Mouse (Mus musculus) fibroblast of lung, adult 2 months (primary cell): ENCODE measurements around the gene Eml4.

ENCODE experiments used
- DNase-seq: peaks from one replicate; pipeline ENCODE4 v3.0.0-alpha.2; 2011; ENCODE audit warnings: low read depth

Gene Eml4

DNA sequence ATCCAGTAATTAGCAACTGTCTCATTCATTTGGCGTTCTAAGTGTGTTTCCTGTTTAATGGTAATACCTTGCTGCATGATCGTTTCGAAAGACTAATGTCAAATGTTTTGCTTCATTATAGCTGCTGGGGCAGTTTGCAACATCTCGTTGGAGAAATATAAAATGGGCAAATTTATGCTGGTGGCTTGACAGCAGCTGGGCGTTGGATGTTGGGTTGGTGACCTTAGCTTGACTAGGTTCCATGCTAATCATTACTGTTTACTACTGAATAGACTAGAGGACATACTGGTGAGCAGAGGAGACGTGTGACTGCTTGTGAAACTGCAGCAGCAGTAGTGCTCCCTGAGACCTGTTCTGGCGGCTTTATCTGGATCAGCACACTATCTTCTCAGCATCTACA lies 6.5 kb upstream of the Eml4 start:
- no peak for DNase-seq

DNA sequence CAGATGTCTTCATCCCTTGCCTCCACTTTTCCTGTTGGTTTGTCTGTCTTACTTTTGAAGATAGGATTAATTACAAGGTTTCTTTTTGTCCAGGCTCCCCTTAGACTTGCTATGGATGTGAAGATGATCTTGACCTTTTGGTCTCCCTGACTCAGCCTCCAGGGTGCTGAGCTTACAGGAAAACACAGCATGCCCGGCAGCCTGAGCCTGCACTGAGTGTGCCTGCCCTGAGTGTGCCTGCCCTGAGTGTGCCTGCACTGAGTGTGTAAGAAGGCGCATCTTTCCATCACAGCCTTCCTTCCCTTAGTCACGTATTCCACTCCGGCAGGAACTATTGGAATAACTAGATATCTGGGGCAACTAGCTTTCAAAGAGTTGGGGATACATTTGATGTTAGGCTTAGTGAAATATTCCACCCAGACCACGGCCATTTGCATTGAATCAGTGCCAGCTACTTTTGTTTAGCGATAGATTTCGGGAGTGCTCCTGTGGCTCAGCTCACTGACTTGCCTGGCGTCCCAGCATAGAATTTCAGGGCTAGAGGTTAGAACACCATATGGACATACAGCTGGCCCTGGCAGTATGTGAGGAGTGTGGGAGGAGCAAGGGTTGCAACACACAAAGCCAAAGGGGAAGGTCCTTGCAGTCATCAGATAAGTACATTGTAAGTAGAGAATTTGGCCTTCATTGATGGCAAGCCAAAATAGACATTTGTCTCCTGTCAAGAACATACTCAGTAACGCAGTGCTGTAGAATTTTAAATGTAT lies 2.5 kb upstream of the Eml4 start:
- no peak for DNase-seq

DNA sequence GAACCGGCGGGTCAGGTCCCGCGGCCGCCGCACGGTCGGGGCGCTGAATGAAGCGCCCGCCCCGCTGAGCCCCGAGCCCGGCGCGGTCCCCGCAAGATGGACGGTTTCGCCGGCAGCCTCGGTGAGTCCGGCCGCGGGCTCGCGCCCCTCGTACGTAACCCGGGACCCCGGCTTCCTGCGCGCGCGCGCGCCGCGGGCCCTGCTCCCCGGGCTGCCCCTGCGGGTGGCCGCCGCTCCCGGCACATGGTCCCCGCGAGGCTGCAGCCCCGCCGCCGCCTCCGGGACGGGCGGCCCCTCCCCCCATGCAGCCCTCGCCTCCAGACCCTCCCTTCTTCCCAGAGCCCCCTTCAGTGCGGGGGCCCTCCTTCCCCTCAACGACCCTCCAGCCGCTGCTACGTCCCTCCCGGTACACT lies 394 bp downstream of the Eml4 start:
- DNase-seq: no peak

GRCm38 (mm10) chr17:83351601-83352413 lies 1.1 kb downstream of the Eml4 start:
- DNase-seq: no peak

- DNase-seq: no peak
These were observed 1.7 kb downstream of the Eml4 start for GRCm38 (mm10) chr17:83352456-83352855.

- DNase-seq: no peak
These were observed 2.3 kb downstream of the Eml4 start for GRCm38 (mm10) chr17:83353011-83353410.

DNA sequence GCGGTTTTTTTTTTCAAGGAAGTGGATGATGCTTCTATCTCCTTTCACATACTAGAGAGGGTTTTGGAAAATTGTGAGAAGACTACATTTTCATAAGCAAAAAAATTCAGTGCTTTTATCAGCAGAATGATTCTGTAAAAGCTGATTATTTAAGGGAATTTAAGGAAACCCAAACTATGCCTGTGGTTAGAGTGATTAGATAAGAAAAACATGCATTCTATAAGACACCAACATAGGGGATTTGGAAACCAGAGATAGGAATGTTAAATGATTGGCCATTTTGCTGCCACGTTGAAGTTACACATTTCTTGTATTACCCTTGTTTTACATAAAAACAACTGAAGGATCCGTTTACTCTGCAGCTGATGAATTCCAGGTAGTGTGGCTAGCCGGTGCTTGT lies 2.7 kb downstream of the Eml4 start:
- DNase-seq: no peak

- no peak for DNase-seq
These were observed 4.8 kb downstream of the Eml4 start for GRCm38 (mm10) chr17:83355481-83355880.

GRCm38 (mm10) chr17:83359934-83360333 lies 9.2 kb downstream of the Eml4 start:
- no peak for DNase-seq

DNA sequence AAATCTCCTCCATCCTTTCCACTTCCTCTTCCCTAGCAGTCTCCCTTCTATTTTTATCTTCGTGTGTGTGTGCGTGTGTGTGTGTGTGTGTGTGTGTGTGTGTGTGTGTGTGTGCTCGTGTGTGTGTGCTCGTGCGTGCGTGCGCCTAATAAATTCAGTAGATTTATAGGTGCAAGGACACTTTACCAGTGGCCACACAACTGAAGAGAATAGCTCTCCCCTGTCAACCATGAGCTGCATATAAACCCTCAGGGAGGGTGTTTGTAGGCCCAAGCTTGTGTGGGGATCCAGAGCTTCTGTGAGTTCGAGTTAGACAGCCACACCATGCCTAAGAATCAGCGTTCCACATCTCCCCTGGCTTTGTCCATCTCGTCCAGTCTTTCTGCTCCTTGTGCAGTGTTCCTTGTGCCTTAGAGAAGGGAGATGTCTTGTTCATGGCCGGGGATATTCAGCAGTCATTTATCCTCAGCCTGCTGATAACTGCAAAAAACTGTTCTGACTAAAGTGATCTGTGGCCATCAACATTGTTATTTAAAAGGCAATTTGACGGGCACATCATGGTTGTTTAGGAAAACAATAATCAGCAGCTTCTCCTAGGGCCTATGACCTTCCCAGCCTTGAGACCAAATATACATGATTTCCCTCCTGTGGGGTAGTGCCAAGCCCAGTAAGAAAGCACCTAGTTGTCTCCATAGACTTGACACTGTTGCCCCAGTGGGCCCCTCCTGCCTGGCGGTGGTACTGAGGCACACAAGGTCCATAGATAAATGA lies 10.2 kb downstream of the Eml4 start:
- DNase-seq: no peak

- DNase-seq: no peak
These were observed 12.3 kb downstream of the Eml4 start for GRCm38 (mm10) chr17:83363081-83363480.

DNA sequence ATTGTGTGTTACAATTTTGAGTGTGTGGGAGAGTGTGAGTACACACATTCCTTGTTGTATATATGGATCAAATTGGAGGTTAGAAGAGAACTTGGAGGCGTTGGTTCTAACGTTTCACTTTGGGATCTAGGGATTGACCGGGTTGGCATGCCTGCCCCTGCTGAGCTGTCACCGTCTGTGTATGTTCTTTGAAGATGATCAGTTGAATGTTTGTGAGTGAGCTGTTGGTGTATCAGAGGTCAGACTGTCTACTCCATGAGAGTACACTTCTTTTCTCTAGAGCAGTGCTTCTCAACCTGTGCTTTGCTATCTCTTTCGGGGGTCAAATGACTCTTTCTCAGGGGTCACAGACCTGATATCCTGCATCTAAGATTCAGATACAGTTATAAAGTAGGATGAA lies 13.6 kb downstream of the Eml4 start:
- DNase-seq: no peak

- no peak for DNase-seq
These were observed 14.4 kb downstream of the Eml4 start for GRCm38 (mm10) chr17:83365130-83365529.

DNA sequence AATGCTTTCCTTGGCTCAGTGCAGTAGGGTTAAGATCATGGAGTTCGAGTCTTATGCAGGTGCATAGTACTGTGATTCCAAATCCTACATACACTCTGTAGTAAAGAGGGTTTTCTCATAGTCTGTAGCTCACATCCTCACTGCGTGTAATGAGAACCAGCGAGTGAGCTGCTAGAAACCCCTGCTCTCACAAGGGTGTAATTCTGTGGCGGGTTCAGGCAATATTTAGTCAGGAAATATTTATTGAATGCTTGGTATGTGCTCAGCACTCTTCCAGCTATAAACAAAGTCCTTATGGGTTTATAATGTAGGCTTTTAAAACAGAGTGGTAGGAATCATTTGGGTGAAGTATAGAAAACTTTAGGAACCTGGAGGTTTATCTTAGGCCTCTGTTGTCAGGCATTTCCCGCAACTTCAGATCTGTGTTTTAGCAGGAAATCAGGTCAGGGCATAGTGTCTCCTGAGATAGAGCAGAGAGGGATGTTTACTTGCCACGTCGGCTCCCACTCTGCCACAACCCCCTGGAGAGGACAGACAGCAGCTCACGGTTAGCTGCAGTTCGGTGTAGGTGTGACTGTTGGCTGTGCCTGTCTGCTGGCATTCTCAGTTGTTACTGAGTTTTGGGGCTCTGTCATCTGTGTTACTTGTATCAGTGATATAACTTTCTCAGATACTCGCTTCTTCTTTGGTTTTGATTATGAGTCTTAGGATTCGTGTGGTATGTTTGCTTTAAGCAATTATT lies 15.1 kb downstream of the Eml4 start:
- no peak for DNase-seq

DNA sequence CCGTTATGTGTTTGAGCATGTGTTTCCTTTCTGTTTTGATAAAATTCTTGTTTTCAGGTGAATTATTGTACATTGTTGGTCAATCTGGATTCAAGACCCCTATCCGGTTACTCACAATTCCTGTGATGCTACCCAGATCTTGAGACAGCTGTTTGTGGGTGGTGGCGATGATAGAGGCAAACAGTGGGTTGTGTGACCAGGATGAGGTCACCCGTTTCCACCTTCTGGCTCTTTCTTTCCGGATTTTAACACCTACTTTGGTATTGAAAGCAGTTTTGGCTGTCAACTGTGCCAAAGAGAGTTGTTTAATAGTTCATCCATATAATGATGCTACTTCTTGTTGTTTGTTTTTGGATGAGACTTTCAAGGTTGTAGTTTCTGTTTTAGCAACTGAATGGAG lies 16.7 kb downstream of the Eml4 start:
- no peak for DNase-seq

DNA sequence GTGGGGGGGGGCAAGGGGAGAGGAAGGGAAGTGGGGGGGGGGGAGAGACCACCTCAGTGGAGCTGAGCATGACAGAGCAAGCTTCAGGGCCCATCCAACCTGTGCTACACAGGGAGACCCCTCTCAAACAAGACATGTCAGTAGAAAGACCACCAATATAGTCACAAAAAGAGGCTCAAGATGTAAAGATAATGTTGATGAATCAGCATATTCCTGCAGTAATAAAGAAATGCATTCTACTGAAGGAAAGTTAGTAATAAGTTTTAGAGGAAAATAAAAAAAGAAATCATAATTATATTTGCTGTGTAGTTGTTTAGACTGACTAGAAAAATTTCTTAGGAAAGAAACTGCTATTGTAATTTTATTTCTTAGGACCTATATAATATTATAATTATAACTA lies 23.4 kb downstream of the Eml4 start:
- no peak for DNase-seq

DNA sequence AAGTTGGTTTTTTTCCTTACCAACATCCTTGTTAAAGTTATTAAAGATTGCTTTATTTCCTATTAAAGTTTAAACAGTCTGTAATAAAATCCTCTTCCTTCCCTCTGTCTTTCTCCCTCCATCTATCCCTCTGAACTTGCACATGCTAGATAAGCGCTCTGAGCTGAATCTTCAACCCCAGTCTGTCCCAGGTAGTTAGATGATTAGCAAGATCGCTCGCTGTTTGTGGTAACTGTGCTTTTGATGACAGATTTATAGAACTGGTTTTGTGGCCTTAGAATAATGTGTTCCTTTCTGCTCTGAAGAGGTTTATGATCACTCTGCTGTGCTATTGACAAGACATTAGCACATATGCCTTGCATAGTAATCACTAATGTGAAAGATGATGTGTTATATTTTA lies 25.1 kb downstream of the Eml4 start:
- no peak for DNase-seq

DNA sequence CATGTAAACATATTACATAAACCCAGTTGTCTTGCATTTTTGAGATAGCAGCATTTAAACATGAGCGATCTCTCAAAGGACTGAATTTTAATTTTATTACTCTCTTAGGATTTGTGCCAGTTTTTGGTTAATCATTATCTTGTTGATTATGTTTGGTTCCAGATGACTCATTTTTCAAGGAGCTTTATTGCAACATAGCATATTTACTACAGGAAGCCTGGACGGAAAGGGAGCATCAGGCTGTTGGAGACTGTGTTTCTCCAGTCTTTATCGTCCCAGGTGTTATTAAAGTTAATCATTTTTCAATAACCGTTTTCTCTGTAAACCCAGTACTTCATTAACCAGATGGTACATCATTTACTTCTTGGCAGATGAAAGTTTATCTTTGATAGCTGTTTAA lies 26.1 kb downstream of the Eml4 start:
- DNase-seq: no peak

DNA sequence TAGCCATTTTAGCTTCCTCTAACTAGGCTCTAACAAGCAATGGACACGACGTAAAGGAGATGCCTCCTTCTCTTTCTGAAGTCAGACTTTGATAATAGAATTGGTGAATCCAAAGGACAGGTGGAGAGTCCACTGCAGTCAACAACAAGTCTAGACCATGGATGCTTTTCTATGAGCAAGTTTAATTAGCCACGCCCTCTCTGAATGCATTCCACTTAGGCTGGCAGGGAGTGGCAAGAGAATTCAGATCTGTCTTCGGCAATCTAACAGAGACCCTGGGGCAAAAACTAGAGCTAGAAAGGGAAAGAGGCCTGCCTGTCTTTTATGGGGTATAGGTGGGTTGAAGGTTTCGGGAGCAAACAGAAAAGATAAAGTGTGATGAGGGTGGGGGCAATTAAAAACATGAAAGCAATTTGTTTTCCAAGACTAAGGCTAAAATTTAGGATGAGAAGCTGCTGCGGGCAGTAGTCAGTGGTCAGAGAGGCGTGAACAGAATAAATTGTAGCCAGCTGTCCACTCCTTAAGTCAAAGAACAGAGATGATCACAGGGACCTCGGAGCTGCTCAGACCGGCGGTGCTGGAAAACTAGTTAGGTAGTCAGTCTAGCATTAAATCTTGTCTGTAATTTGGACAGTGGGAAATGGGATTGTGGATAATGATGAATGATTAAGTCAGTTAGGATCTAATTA lies 27.2 kb downstream of the Eml4 start:
- DNase-seq: no peak

- no peak for DNase-seq
These were observed 27.7 kb downstream of the Eml4 start for GRCm38 (mm10) chr17:83378444-83378762.

GRCm38 (mm10) chr17:83379366-83379765 lies 28.6 kb downstream of the Eml4 start:
- DNase-seq: no peak

DNA sequence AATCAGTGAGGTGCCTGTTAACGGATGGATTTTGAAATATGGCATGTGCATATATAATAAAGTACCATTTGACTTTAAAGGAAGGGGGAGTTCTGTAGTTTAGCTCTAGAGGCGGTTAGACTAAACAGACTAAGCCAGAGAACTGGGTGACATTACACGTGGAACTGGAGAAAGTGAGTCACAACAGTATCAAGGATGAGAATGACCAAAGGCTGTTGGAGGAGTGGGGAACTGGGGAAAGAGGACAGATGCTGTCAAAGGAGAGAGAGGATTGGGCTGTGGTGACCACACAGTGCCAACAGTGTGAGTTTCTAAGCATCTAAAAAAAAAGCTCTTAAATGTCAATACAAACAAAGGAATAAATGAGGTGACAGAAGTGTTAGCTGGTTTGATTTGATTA lies 29.1 kb downstream of the Eml4 start:
- no peak for DNase-seq
